In genomic region chr8:126692263-126692662, GRCm38 (mm10) we compare ENCODE assay signal across 10 mouse cellular contexts.
DNase-seq lines count a peak whose midpoint lies in the region; ATAC-seq and TF ChIP-seq lines count a peak whose summit lies in the region.
"Had no signal": no experiment of that assay in that cellular context is flagged by ENCODE, and none has a peak within 500 bp of the region (broad histone marks: within the 10 kb centered on the region; RNA-seq: fewer than 3 reads in every experiment).

No protein-coding gene starts in this region.

- ATAC-seq in intestine, postnatal 0 days = no peak
- no peak for ATAC-seq in midbrain, embryonic 14.5 days (ENCODE audit: low FRiP score, low TSS enrichment)
- ATAC-seq in liver, embryonic 12.5 days = no peak
- no peak for ATAC-seq in hindbrain, embryonic 13.5 days (ENCODE audit: low FRiP score)

- TF ChIP-seq CTCF in layer of hippocampus, adult 2 months (conservative IDR thresholded peaks at IDR 0.05) = peak; percentile 22
- peak; percentile 32 for TF ChIP-seq CTCF in gastrocnemius, adult 2 months (IDR thresholded peaks at IDR 0.05)
- 0 out of 2 replicates have a peak, but pooled peaks have one; percentile 34 for TF ChIP-seq CTCF in intestine, postnatal 0 days (IDR thresholded peaks at IDR 0.05; ENCODE audit: low read depth)

- intact Hi-C loops in gastrocnemius, adult 2 months (cut with DNase I) = no loop called here

- H3K4me2 ChIP-seq in intestine, postnatal 0 days (replicated peaks; ENCODE audit: low read depth) = no peak overlapping the region
- H3K4me2 ChIP-seq in midbrain, embryonic 14.5 days (ENCODE audit: low read length) = no peak overlapping the region
- no peak overlapping the region for H3K4me2 ChIP-seq in liver, embryonic 12.5 days
- no peak overlapping the region for H3K4me2 ChIP-seq in hindbrain, embryonic 13.5 days
- H3K4me2 ChIP-seq: embryonic facial prominence, embryonic 12.5 days had no signal

- 0 out of 2 replicates have a peak, but pooled peaks cover 6% of the 10 kb centered on the region for H3K4me1 ChIP-seq in intestine, postnatal 0 days (replicated peaks; ENCODE audit: control insufficient read depth, insufficient read depth, low read length)
- H3K4me1 ChIP-seq in midbrain, embryonic 14.5 days (ENCODE audit: control insufficient read depth, insufficient read depth, low read length) = no peaks in the 10 kb centered on the region
- H3K4me1 ChIP-seq in liver, embryonic 12.5 days = peaks cover 13% of the 10 kb centered on the region
- no peaks in the 10 kb centered on the region for H3K4me1 ChIP-seq in hindbrain, embryonic 13.5 days (replicated peaks)
- H3K4me1 ChIP-seq: embryonic facial prominence, embryonic 12.5 days had no signal

- H3K36me3 ChIP-seq in intestine, postnatal 0 days (ENCODE audit: control insufficient read depth, insufficient read depth) = no peaks in the 10 kb centered on the region
- no peaks in the 10 kb centered on the region for H3K36me3 ChIP-seq in midbrain, embryonic 14.5 days (ENCODE audit: control insufficient read depth, insufficient read depth, low read length)
- no peaks in the 10 kb centered on the region for H3K36me3 ChIP-seq in liver, embryonic 12.5 days
- H3K36me3 ChIP-seq in hindbrain, embryonic 13.5 days = no peaks in the 10 kb centered on the region
- H3K36me3 ChIP-seq: embryonic facial prominence, embryonic 12.5 days had no signal

- no peaks in the 10 kb centered on the region for H3K27me3 ChIP-seq in intestine, postnatal 0 days (replicated peaks; ENCODE audit: control insufficient read depth, insufficient read depth, low read length)
- no peaks in the 10 kb centered on the region for H3K27me3 ChIP-seq in midbrain, embryonic 14.5 days (ENCODE audit: control insufficient read depth, insufficient read depth, low read length)
- no peaks in the 10 kb centered on the region for H3K27me3 ChIP-seq in liver, embryonic 12.5 days (replicated peaks)
- H3K27me3 ChIP-seq in hindbrain, embryonic 13.5 days = no peaks in the 10 kb centered on the region
- H3K27me3 ChIP-seq: embryonic facial prominence, embryonic 12.5 days had no signal

- no peak overlapping the region; the same call in 1 of the 2 replicates for H3K27ac ChIP-seq in layer of hippocampus, adult 2 months
- peak overlapping the region; percentile 75 for H3K27ac ChIP-seq in gastrocnemius, adult 2 months
- no peak overlapping the region for H3K27ac ChIP-seq in intestine, postnatal 0 days (ENCODE audit: low read depth, low read length)
- no peak overlapping the region for H3K27ac ChIP-seq in midbrain, embryonic 14.5 days (replicated peaks; ENCODE audit: low read depth, low read length)
- no peak overlapping the region for H3K27ac ChIP-seq in liver, embryonic 12.5 days
- no peak overlapping the region for H3K27ac ChIP-seq in hindbrain, embryonic 13.5 days
- H3K27ac ChIP-seq: embryonic facial prominence, embryonic 12.5 days had no signal

- H3K4me3 ChIP-seq in layer of hippocampus, adult 2 months = no peak overlapping the region
- no peak overlapping the region for H3K4me3 ChIP-seq in gastrocnemius, adult 2 months
- no peak overlapping the region for H3K4me3 ChIP-seq in intestine, postnatal 0 days (ENCODE audit: low read depth, low read length)
- no peak overlapping the region for H3K4me3 ChIP-seq in midbrain, embryonic 14.5 days (replicated peaks; ENCODE audit: low read depth, low read length)
- H3K4me3 ChIP-seq in liver, embryonic 12.5 days = no peak overlapping the region
- H3K4me3 ChIP-seq in hindbrain, embryonic 13.5 days = no peak overlapping the region
- H3K4me3 ChIP-seq: embryonic facial prominence, embryonic 12.5 days had no signal

- DNase-seq in layer of hippocampus, adult 2 months (ENCODE audit: low spot score in 2 of 2) = no peak
- DNase-seq in layer of hippocampus, adult 9-10 months (ENCODE audit: low spot score) = no peak
- peak; percentile 72 for DNase-seq in gastrocnemius, adult 2 months
- peak; percentile 60 for DNase-seq in ovary, postnatal 14 days (ENCODE audit: low spot score)
- no peak for DNase-seq in midbrain, embryonic 14.5 days
- DNase-seq: liver had no signal

- no peak overlapping the region for H3K9ac ChIP-seq in intestine, postnatal 0 days (ENCODE audit: low read depth, low read length)
- no peak overlapping the region for H3K9ac ChIP-seq in midbrain, embryonic 14.5 days (replicated peaks; ENCODE audit: low read length)
- no peak overlapping the region for H3K9ac ChIP-seq in liver, embryonic 12.5 days
- no peak overlapping the region for H3K9ac ChIP-seq in hindbrain, embryonic 13.5 days
- H3K9ac ChIP-seq: embryonic facial prominence, embryonic 12.5 days had no signal

- H3K9me3 ChIP-seq in intestine, postnatal 0 days (ENCODE audit: control insufficient read depth) = no peaks in the 10 kb centered on the region
- no peaks in the 10 kb centered on the region for H3K9me3 ChIP-seq in midbrain, embryonic 14.5 days (ENCODE audit: control insufficient read depth, low read length)
- H3K9me3 ChIP-seq in liver, embryonic 12.5 days (replicated peaks) = no peaks in the 10 kb centered on the region
- H3K9me3 ChIP-seq in hindbrain, embryonic 13.5 days = no peaks in the 10 kb centered on the region
- H3K9me3 ChIP-seq: embryonic facial prominence, embryonic 12.5 days had no signal

- WGBS in intestine, postnatal 0 days = 40% methylated on average over 3 of the region's 3 CpGs
- 89% methylated on average over 3 of the region's 3 CpGs for WGBS in midbrain, embryonic 14.5 days
- 54% methylated on average over 3 of the region's 3 CpGs for WGBS in liver, embryonic 12.5 days (ENCODE audit: insufficient replicate concordance)
- WGBS in hindbrain, embryonic 13.5 days = 75% methylated on average over 3 of the region's 3 CpGs

Comparison
In these comparisons a context has a peak if more than half of its experiments do, and no peak if none do; other contexts are left out.
1. DNase-seq: peak in gastrocnemius, adult 2 months (single experiment) and ovary, postnatal 14 days (single experiment); none in layer of hippocampus, adult 2 months (0 of 2), layer of hippocampus, adult 9-10 months (single experiment) and midbrain, embryonic 14.5 days (single experiment).
2. Peak in every context shown above with its lines, with median percentiles within 50 percentile points of each other: CTCF ChIP-seq.